Mouse (Mus musculus): ENCODE data around the gene Rab11b. TPM values are rescaled to one million over a fixed set of nuclear protein-coding genes. Genes with fewer than 3 reads are reported as not detected.
"Not testable (repeated sequence)": the region's sequence is repeated elsewhere in the genome, so short reads cannot be mapped to it uniquely, and the experiment has no call there.

The Rab11b gene
- polyA plus RNA-seq, 1 experiment from 2014 or later = 88.9 TPM

- Histone ChIP-seq H3K27me3 (ENCODE audit: insufficient read depth, low read length) (no peaks in the 10 kb centered on the region), H3K4me2 (ENCODE audit: low read depth, low read length) (no peak overlapping the region), H3K4me3 (ENCODE audit: low read depth, low read length) (no peak overlapping the region), H3K4me1 (ENCODE audit: insufficient read depth) (peaks cover 3% of the 10 kb centered on the region; the same call in 1 of the 2 replicates), H3K36me3 (replicated peaks; ENCODE audit: insufficient read depth, low read length) (peaks cover 30% of the 10 kb centered on the region), H3K9me3 (ENCODE audit: low read length) (no peaks in the 10 kb centered on the region), H3K9ac (replicated peaks) (no peak overlapping the region), H3K27ac (ENCODE audit: low read depth) (no peak overlapping the region)
- TF ChIP-seq EP300 (IDR thresholded peaks at IDR 0.05; ENCODE audit: low read depth) (no peak), CTCF (IDR thresholded peaks at IDR 0.05; ENCODE audit: low read depth) (peak; percentile 86)
- peak; percentile 53 for DNase-seq
- peak; percentile 72 for ATAC-seq
- 38% methylated on average over 2 of the region's 2 CpGs for WGBS (ENCODE audit: insufficient replicate concordance)
These were observed 14.3 kb downstream of the Rab11b start for GRCm38 (mm10) chr17:33746011-33746410.

GRCm38 (mm10) chr17:33744686-33745384 lies 15.5 kb downstream of the Rab11b start:
- TF ChIP-seq CTCF (IDR thresholded peaks at IDR 0.05; ENCODE audit: low read depth) (no peak), EP300 (IDR thresholded peaks at IDR 0.05; ENCODE audit: low read depth) (no peak)
- no peak for DNase-seq

GRCm38 (mm10) chr17:33742420-33742819 lies 17.9 kb downstream of the Rab11b start:
- 0 out of 2 replicates have a peak, but pooled peaks cover 3% of the 10 kb centered on the region for H3K4me1 ChIP-seq (ENCODE audit: insufficient read depth)

More at GRCm38 (mm10) chr17:33744686-33745384, 15.5 kb downstream of the Rab11b start:
- 0 out of 2 replicates have a peak, but pooled peaks cover 3% of the 10 kb centered on the region for H3K4me1 ChIP-seq (ENCODE audit: insufficient read depth)
- H3K9ac ChIP-seq (replicated peaks) = no peak overlapping the region
- no peaks in the 10 kb centered on the region for H3K9me3 ChIP-seq (ENCODE audit: low read length)
- H3K4me2 ChIP-seq (ENCODE audit: low read depth, low read length) = no peak overlapping the region
- H3K36me3 ChIP-seq (replicated peaks; ENCODE audit: insufficient read depth, low read length) = peaks cover 23% of the 10 kb centered on the region
- peak; percentile 22 for ATAC-seq
- H3K27ac ChIP-seq (ENCODE audit: low read depth) = no peak overlapping the region
- 73% methylated on average over 5 of the region's 5 CpGs for WGBS (ENCODE audit: insufficient replicate concordance)
- no peaks in the 10 kb centered on the region for H3K27me3 ChIP-seq (ENCODE audit: insufficient read depth, low read length)
- H3K4me3 ChIP-seq (ENCODE audit: low read depth, low read length) = no peak overlapping the region

GRCm38 (mm10) chr17:33733526-33733925 lies 26.8 kb downstream of the Rab11b start:
- WGBS (ENCODE audit: insufficient replicate concordance) = 57% methylated on average over 10 of the region's 10 CpGs
- not testable (repeated sequence) for H3K4me2 ChIP-seq (ENCODE audit: low read depth, low read length); H3K27ac ChIP-seq (ENCODE audit: low read depth); H3K9me3 ChIP-seq (ENCODE audit: low read length); H3K4me3 ChIP-seq (ENCODE audit: low read depth, low read length); H3K36me3 ChIP-seq (replicated peaks; ENCODE audit: insufficient read depth, low read length); ATAC-seq; H3K9ac ChIP-seq (replicated peaks); H3K27me3 ChIP-seq (ENCODE audit: insufficient read depth, low read length); DNase-seq; H3K4me1 ChIP-seq (ENCODE audit: insufficient read depth)

More at GRCm38 (mm10) chr17:33742420-33742819, 17.9 kb downstream of the Rab11b start:
- DNase-seq (no peak), ATAC-seq (no peak)
- H3K9me3 ChIP-seq (ENCODE audit: low read length) = no peaks in the 10 kb centered on the region
- H3K36me3 ChIP-seq (replicated peaks; ENCODE audit: insufficient read depth, low read length) = peaks cover 4% of the 10 kb centered on the region
- H3K27me3 ChIP-seq (ENCODE audit: insufficient read depth, low read length) = no peaks in the 10 kb centered on the region
- no peak overlapping the region for H3K4me3 ChIP-seq (ENCODE audit: low read depth, low read length)
- no peak overlapping the region for H3K9ac ChIP-seq (replicated peaks)
- H3K27ac ChIP-seq (ENCODE audit: low read depth) = no peak overlapping the region
- no peak for TF ChIP-seq CTCF (IDR thresholded peaks at IDR 0.05; ENCODE audit: low read depth)
- TF ChIP-seq EP300 (IDR thresholded peaks at IDR 0.05; ENCODE audit: low read depth) = no peak
- H3K4me2 ChIP-seq (ENCODE audit: low read depth, low read length) = no peak overlapping the region
- 77% methylated on average over 1 of the region's 1 CpGs for WGBS (ENCODE audit: insufficient replicate concordance)

- not testable (repeated sequence) for H3K4me1 ChIP-seq (ENCODE audit: insufficient read depth); H3K4me2 ChIP-seq (ENCODE audit: low read depth, low read length); H3K36me3 ChIP-seq (replicated peaks; ENCODE audit: insufficient read depth, low read length); H3K27ac ChIP-seq (ENCODE audit: low read depth); H3K4me3 ChIP-seq (ENCODE audit: low read depth, low read length); H3K9me3 ChIP-seq (ENCODE audit: low read length); ATAC-seq; H3K27me3 ChIP-seq (ENCODE audit: insufficient read depth, low read length); DNase-seq; H3K9ac ChIP-seq (replicated peaks)
- WGBS (ENCODE audit: insufficient replicate concordance) = 63% methylated on average over 9 of the region's 9 CpGs
These were observed 27.7 kb downstream of the Rab11b start for GRCm38 (mm10) chr17:33732556-33733083.

- no peak overlapping the region for H3K4me3 ChIP-seq (ENCODE audit: low read depth, low read length)
- H3K4me2 ChIP-seq (ENCODE audit: low read depth, low read length) = no peak overlapping the region
- no peaks in the 10 kb centered on the region for H3K27me3 ChIP-seq (ENCODE audit: insufficient read depth, low read length)
- no peak for TF ChIP-seq EP300 (IDR thresholded peaks at IDR 0.05; ENCODE audit: low read depth)
- TF ChIP-seq CTCF (IDR thresholded peaks at IDR 0.05; ENCODE audit: low read depth) = peak; percentile 57
- DNase-seq = no peak
- no peaks in the 10 kb centered on the region for H3K36me3 ChIP-seq (replicated peaks; ENCODE audit: insufficient read depth, low read length)
- H3K9ac ChIP-seq (replicated peaks) = no peak overlapping the region
- no peaks in the 10 kb centered on the region for H3K9me3 ChIP-seq (ENCODE audit: low read length)
- WGBS (ENCODE audit: insufficient replicate concordance) = 59% methylated on average over 2 of the region's 2 CpGs
- H3K27ac ChIP-seq (ENCODE audit: low read depth) = no peak overlapping the region
- no peak for ATAC-seq
- no peaks in the 10 kb centered on the region for H3K4me1 ChIP-seq (ENCODE audit: insufficient read depth)
These were observed 31.1 kb downstream of the Rab11b start for GRCm38 (mm10) chr17:33729215-33729614.

Data from liver, postnatal 0 days (tissue).